Mouse (Mus musculus) induced T-regulatory cell, adult 2 months (primary cell): ENCODE measurements around the gene Gprc5c.
A peak's percentile ranks its signal among the peaks of the same experiment; 100 is the strongest.

ENCODE experiments used
- DNase-seq: peaks from one replicate; pipeline ENCODE4 v3.0.0-alpha.2; 2012; ENCODE audit warnings: low read depth

The Gprc5c gene

DNA sequence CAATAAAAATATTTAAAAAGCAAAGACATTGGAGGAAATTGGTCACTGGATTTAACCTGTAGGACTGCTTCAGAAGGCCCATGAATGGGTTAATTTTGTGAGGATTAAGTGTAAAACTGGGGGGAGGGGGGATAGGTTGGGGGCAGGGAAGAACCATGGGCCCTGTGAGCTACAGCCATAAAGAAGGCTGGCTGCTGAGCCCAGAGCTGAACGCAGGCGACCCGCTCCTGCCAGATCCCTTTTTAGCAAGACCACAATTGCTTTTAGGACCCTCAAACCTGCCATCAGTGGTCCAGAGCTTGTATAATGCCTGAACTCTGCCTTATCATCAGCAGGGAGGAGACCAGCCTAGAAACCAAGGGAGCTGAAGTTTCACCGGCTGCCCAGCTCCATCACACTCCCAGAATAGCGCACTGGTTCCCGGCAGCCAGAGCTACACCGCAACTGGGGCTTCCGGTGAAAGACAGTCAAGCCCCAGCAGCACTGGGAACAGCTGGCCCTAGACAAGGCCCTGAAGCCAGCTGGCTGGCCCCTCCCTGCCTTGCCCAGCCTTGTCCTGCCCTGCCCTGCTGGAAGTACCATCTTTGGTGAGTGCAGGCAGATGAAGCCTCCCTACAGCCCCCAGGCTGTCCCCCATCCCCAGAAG, 7.0 kb upstream of the Gprc5c start:
- no peak for DNase-seq

- DNase-seq = no peak
These were observed 6.3 kb upstream of the Gprc5c start for GRCm38 (mm10) chr11:114844464-114845220.

DNA sequence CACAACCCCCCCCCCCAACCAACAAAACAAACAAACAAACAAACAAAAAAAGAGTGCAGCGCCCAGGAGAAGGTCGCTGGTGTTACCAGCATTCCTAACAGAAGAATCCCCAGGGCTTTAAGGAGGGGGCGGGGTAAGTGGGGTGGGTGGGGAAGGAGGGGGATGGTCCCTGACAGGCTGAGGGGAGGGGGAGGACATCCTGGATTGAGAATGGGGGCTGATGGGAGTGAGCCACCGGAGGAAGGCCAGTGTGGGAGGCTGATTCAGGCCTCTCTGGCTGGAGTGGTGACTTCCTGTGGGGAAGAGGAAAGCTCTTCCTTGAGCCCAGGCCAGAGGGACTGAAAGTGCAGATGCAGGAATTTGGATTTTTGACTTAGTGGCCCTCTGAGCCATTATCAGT, 4.6 kb upstream of the Gprc5c start:
- no peak for DNase-seq

GRCm38 (mm10) chr11:114847008-114847407, 3.9 kb upstream of the Gprc5c start:
- DNase-seq = no peak

DNA sequence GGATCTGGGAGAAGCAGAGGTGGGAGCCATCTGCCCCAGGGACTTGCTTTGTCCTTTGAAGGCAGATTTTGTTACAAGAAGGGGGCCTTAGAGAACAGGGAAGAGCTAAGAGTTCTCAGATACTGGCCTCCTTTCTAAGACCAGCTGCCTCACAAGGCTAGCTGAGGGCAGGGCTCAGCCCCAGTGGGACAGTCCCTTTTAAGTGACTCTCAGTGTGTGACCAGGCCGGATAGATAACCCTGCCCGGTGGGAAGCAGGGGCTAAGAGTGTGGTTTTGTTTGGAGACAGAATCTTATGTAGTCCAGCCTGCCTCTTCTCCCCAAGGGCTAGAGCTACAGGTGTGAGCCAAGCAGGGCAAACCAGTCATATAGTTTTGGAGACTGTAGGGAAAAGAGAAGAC, 1.4 kb upstream of the Gprc5c start:
- no peak for DNase-seq

- no peak for DNase-seq
These were observed 893 bp upstream of the Gprc5c start for GRCm38 (mm10) chr11:114850066-114850451.

DNA sequence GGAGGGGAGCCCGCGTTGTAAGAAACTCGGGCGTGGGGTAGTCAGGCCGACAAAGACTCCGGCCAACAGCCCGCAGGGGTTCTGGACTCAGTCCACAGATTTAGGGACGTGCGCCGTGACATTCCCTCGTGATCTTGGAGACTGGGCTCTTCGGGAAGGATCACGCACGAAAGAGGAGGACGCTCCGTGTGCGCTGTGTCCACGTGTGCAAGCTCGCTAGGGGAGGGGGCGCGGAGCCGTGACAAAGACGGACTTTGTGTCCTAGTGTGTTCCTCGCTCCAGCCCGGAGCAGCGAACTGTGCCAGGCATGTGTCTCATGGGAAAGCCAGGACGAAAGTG, 286 bp downstream of the Gprc5c start:
- no peak for DNase-seq

- DNase-seq = no peak
These were observed 807 bp downstream of the Gprc5c start for GRCm38 (mm10) chr11:114851608-114852310.

- no peak for DNase-seq
These were observed 1.6 kb downstream of the Gprc5c start for GRCm38 (mm10) chr11:114852311-114853173.

DNA sequence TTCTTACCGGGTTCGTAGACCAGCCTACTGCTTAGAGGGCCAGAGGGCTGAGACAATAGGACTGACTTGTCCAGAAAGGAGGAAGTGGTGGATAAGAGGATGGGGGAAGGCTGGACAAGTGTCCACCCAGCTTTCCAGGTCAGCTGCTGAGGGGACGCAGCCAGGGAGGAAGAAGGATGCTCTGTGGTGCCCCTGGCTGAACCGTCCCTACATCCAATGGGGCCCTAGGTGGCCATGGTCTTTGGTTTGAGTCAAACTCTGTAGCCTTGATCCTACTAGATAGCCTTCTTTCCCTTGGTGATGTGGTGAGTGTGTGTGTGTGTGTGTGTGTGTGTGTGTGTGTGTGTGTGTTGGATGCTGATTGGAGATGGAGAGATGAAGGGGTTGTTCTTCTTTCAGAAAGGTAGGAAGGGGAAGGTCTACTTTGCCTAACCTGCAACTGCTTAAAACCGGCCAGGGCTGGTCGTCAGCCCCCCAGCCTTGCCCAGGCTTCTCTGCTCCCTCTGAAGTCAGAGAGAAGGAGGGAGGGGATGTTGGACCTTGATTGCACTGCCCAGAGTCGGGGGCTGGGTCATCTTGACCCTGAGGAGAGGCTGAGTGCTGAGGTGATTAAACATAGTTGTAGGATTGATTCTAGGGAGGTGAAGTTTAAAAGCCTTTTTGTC, 2.4 kb downstream of the Gprc5c start:
- no peak for DNase-seq

DNA sequence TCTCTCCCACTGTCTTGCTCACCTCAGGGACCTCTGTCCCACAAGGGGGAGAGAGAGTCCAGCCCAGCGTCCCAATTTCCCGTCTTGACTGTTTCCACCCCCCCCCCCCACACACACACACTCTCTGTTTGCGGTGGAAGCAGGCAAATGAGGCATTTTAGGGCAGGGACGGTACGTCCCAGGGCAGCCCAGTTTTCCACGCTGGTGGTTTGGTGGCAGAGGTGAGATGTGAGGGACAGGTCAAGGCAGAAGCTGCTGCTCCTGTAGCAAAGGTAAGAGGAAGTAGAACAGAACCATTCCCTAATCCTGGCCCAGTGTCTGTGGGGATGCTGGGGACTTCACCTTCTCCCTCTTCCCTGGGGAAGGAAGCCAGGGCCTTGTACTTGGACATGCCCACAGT, 3.6 kb downstream of the Gprc5c start:
- DNase-seq = no peak

- no peak for DNase-seq
These were observed 5.2 kb downstream of the Gprc5c start for GRCm38 (mm10) chr11:114856125-114856524.

DNA sequence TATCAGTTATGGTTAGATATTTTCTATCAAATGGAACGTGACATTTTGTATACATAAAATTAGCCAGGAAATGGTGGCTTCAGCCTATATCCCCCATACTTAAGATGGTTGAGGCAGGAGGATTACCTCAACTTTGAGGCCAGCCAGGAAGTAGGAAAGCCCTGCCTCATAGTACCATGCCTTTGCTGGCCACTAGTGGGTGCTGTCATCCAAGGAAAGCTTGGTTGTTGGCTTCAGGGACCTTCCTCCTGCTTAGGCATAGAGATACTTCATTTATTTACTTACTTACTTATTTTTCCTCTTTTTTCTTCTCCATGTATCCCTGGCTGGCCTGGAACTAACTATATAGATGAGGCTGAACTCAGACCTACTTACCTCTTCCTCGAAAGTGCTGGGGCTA, 7.7 kb downstream of the Gprc5c start:
- peak; percentile 69 for DNase-seq

DNA sequence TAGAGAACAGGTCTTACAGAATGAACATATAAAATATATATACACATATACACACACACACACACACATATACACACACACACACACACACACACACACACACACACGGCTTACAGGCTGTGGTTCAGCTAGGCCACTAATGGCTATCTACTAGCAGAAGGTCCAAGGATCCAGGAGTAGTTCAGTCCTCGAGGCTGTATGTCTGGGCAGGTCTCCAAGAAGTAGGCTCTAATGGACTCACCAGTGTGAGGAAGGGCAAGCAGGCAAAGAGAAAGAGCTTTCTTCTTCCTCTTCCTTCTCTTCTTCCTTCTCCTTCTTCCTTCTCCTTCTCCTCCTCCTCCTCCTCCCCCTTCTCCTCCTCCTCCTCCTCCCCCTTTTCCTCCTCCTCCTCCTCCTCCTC, 10.1 kb downstream of the Gprc5c start:
- DNase-seq = no peak

DNA sequence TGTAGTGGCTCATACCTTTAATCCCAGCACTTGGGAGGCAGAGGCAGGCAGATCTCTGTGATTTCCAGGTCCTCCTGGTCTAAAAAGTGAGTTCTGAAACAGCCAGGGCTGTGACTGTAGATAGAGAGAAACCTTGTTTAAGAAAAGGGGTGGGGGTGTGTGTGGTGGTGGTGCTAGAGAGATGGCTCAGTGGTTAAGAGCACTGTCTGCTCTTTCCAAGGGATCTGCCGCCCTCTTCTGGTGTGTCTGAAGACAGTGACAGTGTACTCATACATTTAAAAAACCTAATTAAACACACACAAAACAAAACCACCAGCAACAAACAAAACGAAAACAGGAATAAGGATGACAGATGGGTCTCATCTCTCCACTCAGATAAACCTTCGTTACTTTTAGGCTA, 11.7 kb downstream of the Gprc5c start:
- no peak for DNase-seq

DNA sequence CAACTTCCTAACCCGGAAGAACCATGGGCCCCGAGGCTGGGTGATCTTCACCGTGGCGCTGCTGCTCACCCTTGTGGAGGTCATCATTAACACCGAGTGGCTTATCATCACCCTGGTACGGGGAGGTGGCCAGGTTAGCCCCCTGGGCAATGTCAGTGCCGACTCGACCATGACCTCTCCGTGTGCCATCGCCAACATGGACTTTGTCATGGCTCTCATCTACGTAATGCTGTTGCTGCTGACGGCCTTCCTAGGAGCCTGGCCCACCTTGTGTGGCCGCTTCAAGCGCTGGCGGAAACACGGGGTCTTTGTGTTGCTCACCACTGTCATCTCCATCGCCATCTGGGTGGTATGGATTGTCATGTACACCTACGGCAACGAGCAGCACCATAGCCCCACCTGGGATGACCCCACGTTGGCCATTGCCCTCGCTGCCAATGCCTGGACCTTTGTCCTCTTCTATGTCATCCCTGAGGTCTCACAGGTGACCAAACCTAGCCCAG, 13.0 kb downstream of the Gprc5c start:
- no peak for DNase-seq

GRCm38 (mm10) chr11:114865999-114866398, 15.0 kb downstream of the Gprc5c start:
- no peak for DNase-seq

- DNase-seq = no peak
These were observed 15.8 kb downstream of the Gprc5c start for GRCm38 (mm10) chr11:114866486-114867360.

DNA sequence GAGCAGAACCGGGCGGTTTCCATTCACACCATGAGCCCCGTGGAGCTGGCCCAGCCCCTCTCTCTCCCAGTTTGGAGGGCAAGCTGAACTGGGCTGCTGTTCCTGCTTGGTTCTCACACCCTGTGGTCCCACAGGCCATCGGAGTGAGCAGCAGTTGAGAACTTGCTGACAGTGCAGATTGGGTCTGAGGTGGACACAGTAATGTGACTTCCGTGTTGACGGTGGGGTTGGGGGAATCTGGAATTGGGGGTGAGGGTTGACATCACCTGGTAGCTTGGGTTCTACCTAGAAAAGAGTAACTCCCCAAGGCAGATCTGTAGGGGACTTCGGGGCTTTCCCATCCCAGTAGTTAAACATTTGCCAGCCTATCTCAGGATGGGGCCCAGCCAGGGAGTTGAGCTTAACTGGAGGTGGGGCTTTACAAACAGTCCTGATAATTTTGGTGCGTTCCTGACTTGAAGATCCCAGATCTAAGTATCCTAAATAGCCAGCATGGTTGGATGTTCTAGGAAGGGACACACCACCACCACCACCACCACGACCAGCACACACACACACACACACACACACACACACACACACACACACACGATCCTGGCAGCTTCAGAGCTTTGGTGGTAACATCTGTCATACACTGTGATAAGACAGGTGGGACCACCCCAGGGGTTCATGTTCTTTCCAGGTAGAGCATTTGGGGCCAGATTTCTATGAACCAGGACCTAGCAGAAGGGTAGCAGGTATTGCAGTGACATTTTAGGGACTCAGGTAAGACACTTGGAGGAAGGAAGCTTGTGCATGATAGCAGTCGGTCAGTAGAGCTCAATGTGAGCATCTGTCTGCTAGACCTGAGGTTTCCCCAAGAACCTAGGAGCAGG, 16.6 kb downstream of the Gprc5c start:
- no peak for DNase-seq

- no peak for DNase-seq
These were observed 17.3 kb downstream of the Gprc5c start for GRCm38 (mm10) chr11:114868280-114868679.
